In the genomic region with DNA sequence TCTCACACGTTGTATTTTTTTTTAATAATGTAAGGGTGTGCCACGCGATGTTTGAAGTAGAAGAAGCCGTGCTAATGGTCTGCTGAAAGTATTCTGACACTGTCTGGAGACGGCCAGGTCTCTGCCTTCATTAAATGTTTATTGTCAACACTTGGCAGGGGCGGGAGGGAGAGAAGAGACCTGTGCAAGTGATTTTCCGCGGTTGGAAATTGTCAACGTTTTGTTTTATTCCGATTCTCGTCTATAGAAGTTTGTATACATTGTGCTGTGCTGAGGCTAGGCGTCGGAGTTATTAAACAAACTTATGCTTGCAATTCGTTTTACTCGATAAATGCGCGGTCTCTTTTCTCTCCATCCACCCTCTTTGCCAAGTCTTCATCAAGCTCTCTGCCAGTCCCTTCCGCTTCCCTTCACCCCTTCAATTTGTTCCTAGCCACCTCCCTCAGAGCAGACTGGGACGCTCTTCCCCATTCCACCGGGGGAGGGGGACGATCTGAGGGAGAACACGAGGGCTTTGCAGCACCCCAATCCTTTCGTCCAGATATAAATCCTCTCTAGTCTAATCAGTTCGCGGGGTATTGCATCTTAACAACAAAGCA, we compare ENCODE assay signal across 12 mouse cellular contexts. TPM values are rescaled to one million over a fixed set of nuclear protein-coding genes. Genes with fewer than 3 reads are reported as not detected.
A peak's percentile ranks its signal among the peaks of the same experiment; 100 is the strongest.
DNase-seq lines count a peak whose midpoint lies in the region; ATAC-seq and TF ChIP-seq lines count a peak whose summit lies in the region.
"Had no signal": no experiment of that assay in that cellular context is flagged by ENCODE, and none has a peak within 500 bp of the region (broad histone marks: within the 10 kb centered on the region; RNA-seq: fewer than 3 reads in every experiment).

No protein-coding gene starts in this region.

- ATAC-seq in embryonic facial prominence, embryonic 14.5 days (ENCODE audit: low read depth): no peak; the same call in 1 of the 2 replicates
- peak; percentile 17; the same call in 1 of the 2 replicates for ATAC-seq in midbrain, postnatal 0 days (ENCODE audit: low FRiP score)

- TF ChIP-seq CTCF in midbrain, postnatal 0 days (IDR thresholded peaks at IDR 0.05): no peak

- H3K27me3 ChIP-seq in embryonic facial prominence, embryonic 14.5 days (replicated peaks; ENCODE audit: control insufficient read depth, insufficient read depth, low read length): peaks cover 86% of the 10 kb centered on the region
- H3K27me3 ChIP-seq in midbrain, postnatal 0 days (ENCODE audit: insufficient read depth, low read length): peaks cover 45% of the 10 kb centered on the region

- H3K36me3 ChIP-seq in embryonic facial prominence, embryonic 14.5 days (ENCODE audit: control insufficient read depth, insufficient read depth, low read length): no peaks in the 10 kb centered on the region
- H3K36me3 ChIP-seq in midbrain, postnatal 0 days (ENCODE audit: insufficient read depth, low read length): no peaks in the 10 kb centered on the region
- H3K36me3 ChIP-seq: lung, embryonic 15.5 days; stomach, embryonic 15.5 days had no signal

- H3K27ac ChIP-seq in embryonic facial prominence, embryonic 14.5 days (replicated peaks; ENCODE audit: low read depth, low read length): no peak overlapping the region
- H3K27ac ChIP-seq in midbrain, postnatal 0 days (ENCODE audit: low read depth, low read length): no peak overlapping the region
- H3K27ac ChIP-seq: lung, embryonic 15.5 days; stomach, embryonic 15.5 days had no signal

- H3K4me1 ChIP-seq in embryonic facial prominence, embryonic 14.5 days (ENCODE audit: control insufficient read depth, insufficient read depth, low read length): no peaks in the 10 kb centered on the region
- no peaks in the 10 kb centered on the region for H3K4me1 ChIP-seq in midbrain, postnatal 0 days (ENCODE audit: insufficient read depth, low read length)

- H3K9me3 ChIP-seq in embryonic facial prominence, embryonic 14.5 days (ENCODE audit: control insufficient read depth, low read length): no peaks in the 10 kb centered on the region
- no peaks in the 10 kb centered on the region for H3K9me3 ChIP-seq in midbrain, postnatal 0 days (ENCODE audit: low read length)
- H3K9me3 ChIP-seq: lung, embryonic 15.5 days; stomach, embryonic 15.5 days had no signal

- H3K4me2 ChIP-seq in embryonic facial prominence, embryonic 14.5 days (ENCODE audit: low read depth, low read length): peak overlapping the region; percentile 41; the same call in 1 of the 2 replicates
- H3K4me2 ChIP-seq in midbrain, postnatal 0 days (ENCODE audit: low read depth, low read length, poor library complexity, severe bottlenecking): peak overlapping the region; percentile 37

- WGBS in embryonic facial prominence, embryonic 14.5 days: under 1% methylated on average over 25 of the region's 25 CpGs
- WGBS in midbrain, postnatal 0 days: 2% methylated on average over 25 of the region's 25 CpGs

- H3K4me3 ChIP-seq in embryonic facial prominence, embryonic 14.5 days (ENCODE audit: low read depth, low read length): no peak overlapping the region
- peak overlapping the region; percentile 18; the same call in 1 of the 2 replicates for H3K4me3 ChIP-seq in midbrain, postnatal 0 days (ENCODE audit: low read depth, low read length)
- H3K4me3 ChIP-seq: lung, embryonic 15.5 days; myocyte; stomach, embryonic 15.5 days had no signal

- peak; percentile 55 for DNase-seq in embryo, embryonic 10.5 days (ENCODE audit: low spot score)
- DNase-seq in embryonic facial prominence, embryonic 14.5 days (ENCODE audit: low spot score): no peak
- DNase-seq in induced T-regulatory cell, adult 2 months (ENCODE audit: low read depth): peak; percentile 14
- DNase-seq in midbrain, postnatal 0 days (ENCODE audit: low spot score): no peak
- DNase-seq in frontal cortex, postnatal 14 days (ENCODE audit: low spot score in 2 of 2): no peak
- no peak for DNase-seq in liver
- no peak for DNase-seq in thymus, postnatal 10 days (ENCODE audit: low spot score in 2 of 2)
- DNase-seq in natural killer cell, adult 2 months (ENCODE audit: low spot score in 2 of 2): no peak
- DNase-seq: right cerebral cortex, postnatal 25 days had no signal

- no peak overlapping the region for H3K9ac ChIP-seq in embryonic facial prominence, embryonic 14.5 days (ENCODE audit: low read depth, low read length)
- H3K9ac ChIP-seq in midbrain, postnatal 0 days (replicated peaks; ENCODE audit: low read length, poor library complexity, severe bottlenecking): no peak overlapping the region
- H3K9ac ChIP-seq: lung, embryonic 15.5 days; stomach, embryonic 15.5 days had no signal

RNA-seq across cellular contexts. Expression of a gene that starts 8.2 kb away (rescaled TPM):
- polyA plus RNA-seq in embryonic facial prominence, embryonic 14.5 days (2014; fragmentation: Nextera tagmentation; extraction: Ambion mirVana): 5.2 and 7.3 TPM in 2 replicates
- 17.3 and 17.6 TPM in 2 replicates for total RNA-seq in midbrain, postnatal 0 days (2014; rRNA removed)
- 40.8 and 43.1 TPM in 2 replicates for polyA plus RNA-seq in midbrain, postnatal 0 days (2015; fragmentation: Nextera tagmentation; extraction: Ambion mirVana)

Comparison
In these comparisons a context has a peak if more than half of its experiments do, and no peak if none do; other contexts are left out.
1. DNase-seq: peak in embryo, embryonic 10.5 days (single experiment) and induced T-regulatory cell, adult 2 months (single experiment); none in embryonic facial prominence, embryonic 14.5 days (single experiment), midbrain, postnatal 0 days (single experiment), frontal cortex, postnatal 14 days (0 of 2), liver (single experiment), thymus, postnatal 10 days (0 of 2) and natural killer cell, adult 2 months (0 of 2).